Comparison of ENCODE assay signal across 8 mouse cellular contexts in genomic region chr5:111139622-111140021, GRCm38 (mm10).
DNase-seq lines count a peak whose midpoint lies in the region; ATAC-seq and TF ChIP-seq lines count a peak whose summit lies in the region.

No protein-coding gene starts in this region.

- TF ChIP-seq EP300 in heart, adult 2 months (IDR thresholded peaks at IDR 0.05; ENCODE audit: insufficient read depth, low read depth, low read length) = 0 out of 2 replicates have a peak, but pooled peaks have one; percentile 5

- DNase-seq in heart, adult 2 months = peak in 1 of 2 experiments; percentile 46
- DNase-seq in heart, adult 8-10 months (ENCODE audit: low spot score) = no peak
- peak; percentile 32 for DNase-seq in heart, postnatal 4 days
- DNase-seq in kidney, postnatal 36 days = peak; percentile 58 to 59
- DNase-seq in urinary bladder, postnatal 4 days (ENCODE audit: low spot score in 2 of 2) = no peak
- DNase-seq in embryo, embryonic 9.5 days (ENCODE audit: extremely low spot score) = no peak
- no peak for DNase-seq in layer of hippocampus, adult 18-20 months (ENCODE audit: low spot score in 2 of 2)

- no peak for TF ChIP-seq CTCF in heart, adult 2 months (IDR thresholded peaks at IDR 0.05)

- TF ChIP-seq POLR2A in heart, adult 2 months (IDR thresholded peaks at IDR 0.05; ENCODE audit: insufficient read depth, low read depth, low read length) = no peak

- no peaks in the 10 kb centered on the region for H3K9me3 ChIP-seq in midbrain, embryonic 16.5 days (replicated peaks; ENCODE audit: control insufficient read depth, low read length, poor library complexity, severe bottlenecking)

- peak overlapping the region; percentile 66 for H3K27ac ChIP-seq in heart, adult 2 months
- peak overlapping the region; percentile 20; the same call in 1 of the 2 replicates for H3K27ac ChIP-seq in midbrain, embryonic 16.5 days (ENCODE audit: low read length)

- H3K36me3 ChIP-seq in heart, adult 2 months (ENCODE audit: control insufficient read depth, insufficient read depth, low read length) = no peaks in the 10 kb centered on the region; the same call in 1 of the 2 replicates
- no peaks in the 10 kb centered on the region for H3K36me3 ChIP-seq in midbrain, embryonic 16.5 days (ENCODE audit: control insufficient read depth, insufficient read depth, low read length)

- no peak overlapping the region for H3K4me2 ChIP-seq in midbrain, embryonic 16.5 days (ENCODE audit: low read length)

- 31% methylated on average over 14 of the region's 14 CpGs for WGBS in heart, adult 2 months
- 72% methylated on average over 14 of the region's 14 CpGs for WGBS in midbrain, embryonic 16.5 days

- no peak for ATAC-seq in midbrain, embryonic 16.5 days

- peak overlapping the region; percentile 3 for H3K9ac ChIP-seq in heart, adult 2 months (ENCODE audit: low read depth, low read length)
- H3K9ac ChIP-seq in midbrain, embryonic 16.5 days (ENCODE audit: low read depth, low read length) = no peak overlapping the region

- H3K4me3 ChIP-seq in heart, adult 2 months = no peak overlapping the region
- H3K4me3 ChIP-seq in midbrain, embryonic 16.5 days (ENCODE audit: low read depth, low read length) = no peak overlapping the region

- peaks cover 2% of the 10 kb centered on the region; the same call in 1 of the 2 replicates for H3K79me2 ChIP-seq in heart, adult 2 months (replicated peaks; ENCODE audit: control insufficient read depth, insufficient read depth, low read length)

- intact Hi-C loops in heart, adult 2 months (cut with DNase I) = no loop called here

- H3K27me3 ChIP-seq in heart, adult 2 months (ENCODE audit: control insufficient read depth, insufficient read depth, low read length) = no peaks in the 10 kb centered on the region
- no peaks in the 10 kb centered on the region for H3K27me3 ChIP-seq in midbrain, embryonic 16.5 days (ENCODE audit: control insufficient read depth, insufficient read depth, low read depth, low read length)

- peaks cover 24% of the 10 kb centered on the region for H3K4me1 ChIP-seq in heart, adult 2 months (ENCODE audit: control insufficient read depth, insufficient read depth, low read length)
- H3K4me1 ChIP-seq in midbrain, embryonic 16.5 days (ENCODE audit: control insufficient read depth, insufficient read depth, low read length) = peaks cover 45% of the 10 kb centered on the region

Comparison
In these comparisons a context has a peak if more than half of its experiments do, and no peak if none do; other contexts are left out.
1. DNase-seq: peak in heart, postnatal 4 days (single experiment) and kidney, postnatal 36 days (2 of 2); none in heart, adult 8-10 months (single experiment), urinary bladder, postnatal 4 days (0 of 2), embryo, embryonic 9.5 days (single experiment) and layer of hippocampus, adult 18-20 months (0 of 2).